Mouse (Mus musculus) lung, postnatal 0 days (tissue): ENCODE data around the gene Vmn2r8.

Source experiments
- CTCF ChIP-seq: IDR thresholded peaks from 2 replicates; pipeline ENCODE4 v1.5.1; 2016; ENCODE audit warnings: antibody characterized with exemption, mild to moderate bottlenecking
- EP300 ChIP-seq: IDR thresholded peaks from 2 replicates; pipeline ENCODE4 v1.6.1; 2016; ENCODE audit warnings: antibody characterized with exemption, mild to moderate bottlenecking, control low read depth

GRCm38 (mm10) chr5:108836156-108836555 is 27.5 kb upstream of the Vmn2r8 start:
- TF ChIP-seq CTCF (peak; percentile 68), EP300 (no peak)
